Mouse (Mus musculus) intestine, embryonic 16.5 days (tissue): ENCODE data around the gene Gm14548. TPM values are rescaled to one million over a fixed set of nuclear protein-coding genes. Genes with fewer than 3 reads are reported as not detected.

ENCODE experiments used
- polyA plus RNA-seq: library from polyadenylated mRNA; unstranded; fragments of >200 nt; fragmentation: Nextera tagmentation; extraction: Ambion mirVana; gene quantifications from 2 replicates; pipeline ENCODE4 v1.2.1, GENCODE M21; 2015

The Gm14548 gene
- polyA plus RNA-seq, 1 experiment from 2014 or later, result 0.10 TPM

Other genes starting within 250 kb of the Gm14548 start
- 16.8 and 17.3 TPM in 2 replicates for gene Leng1, start 232.3 kb downstream of the Gm14548 start, polyA plus RNA-seq
- gene Tmc4, start 220.6 kb downstream of the Gm14548 start, polyA plus RNA-seq, result 104 and 110 TPM in 2 replicates
- 191 and 208 TPM in 2 replicates for gene Tsen34, start 205.3 kb downstream of the Gm14548 start, polyA plus RNA-seq
- gene Mboat7, start 204.6 kb downstream of the Gm14548 start, polyA plus RNA-seq, result 54.8 and 60.7 TPM in 2 replicates
- 1,268 and 1,365 TPM in 2 replicates for gene Rps9, start 194.1 kb downstream of the Gm14548 start, polyA plus RNA-seq
- 0.94 and 1.1 TPM in 2 replicates for gene Pirb, start 177.7 kb downstream of the Gm14548 start, polyA plus RNA-seq
- gene Gm15448, start 72.4 kb downstream of the Gm14548 start, polyA plus RNA-seq, result 0.07 TPM in 1 of 2 replicates, not detected in the other
- gene Pira2, start 53.1 kb downstream of the Gm14548 start, polyA plus RNA-seq, result 0.32 and 0.39 TPM in 2 replicates
- 0.24 and 0.34 TPM in 2 replicates for gene Lilra6, start 17.4 kb upstream of the Gm14548 start, polyA plus RNA-seq
- gene Lair1, start 165.1 kb upstream of the Gm14548 start, polyA plus RNA-seq, result 2.9 and 3.5 TPM in 2 replicates
- 5.2 and 6.5 TPM in 2 replicates for gene Ttyh1, start 221.3 kb upstream of the Gm14548 start, polyA plus RNA-seq
- 35.5 and 40.3 TPM in 2 replicates for gene Leng8, start 238.9 kb upstream of the Gm14548 start, polyA plus RNA-seq